Mouse (Mus musculus): ENCODE measurements at regions not wholly inside any gene's neighbourhood (a gene's known extent, or its start where the extent isn't known, plus 50 kb on each side); places are given as distances from the start of the nearest gene placed in this dataset.

DNA sequence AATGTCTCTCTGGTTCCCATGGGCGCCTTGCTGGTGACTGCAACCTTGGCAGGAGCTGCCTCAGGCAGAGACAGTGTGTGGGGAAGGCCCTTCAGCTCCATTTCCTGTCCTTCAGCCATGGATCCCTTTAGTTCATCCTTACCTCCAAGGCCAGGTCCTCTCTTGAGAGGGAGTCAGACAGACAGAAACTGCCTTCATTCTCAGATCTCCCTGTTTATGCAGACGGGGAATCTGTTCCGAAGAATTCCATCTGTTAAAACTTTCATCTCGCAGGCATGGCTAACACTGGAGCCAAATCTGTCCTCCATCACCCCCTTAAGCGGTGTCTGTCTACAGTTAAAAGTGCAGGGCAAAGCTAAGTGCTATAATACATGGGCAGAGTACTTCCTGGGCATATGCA lies 144.0 kb upstream of the Lnx1 start:
- H3K4me3 ChIP-seq (replicated peaks; ENCODE audit: extremely low read depth, low read depth, low read length): no peak overlapping the region
- no peaks in the 10 kb centered on the region for H3K4me1 ChIP-seq (ENCODE audit: control insufficient read depth, insufficient read depth, low read length)
- WGBS: 74% methylated on average over 5 of the region's 5 CpGs
- no peak for DNase-seq
- TF ChIP-seq CTCF (IDR thresholded peaks at IDR 0.05; ENCODE audit: insufficient read depth, low read length): no peak
- no peak for TF ChIP-seq POLR2A (IDR thresholded peaks at IDR 0.05; ENCODE audit: borderline replicate concordance, extremely low read depth, low read depth, low read length)

DNA sequence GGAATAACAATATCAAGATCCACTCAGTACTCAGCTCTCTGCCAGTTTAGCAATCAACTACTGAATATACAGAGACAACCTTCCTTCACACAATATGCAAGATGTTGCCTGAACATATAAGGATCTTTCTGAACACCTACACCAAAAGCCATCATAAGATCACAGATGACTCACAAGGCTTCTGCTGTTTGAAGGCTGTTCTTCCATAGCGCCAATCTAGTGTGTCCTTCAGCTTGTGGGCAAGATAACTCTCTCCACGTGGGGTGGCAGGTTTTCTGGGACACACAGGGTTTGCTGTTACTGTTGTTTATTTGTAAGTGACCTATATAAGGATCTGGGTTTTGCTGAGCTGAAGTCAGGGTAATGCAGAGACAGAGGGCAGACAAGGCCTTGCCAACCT lies 131.7 kb upstream of the Lnx1 start:
- TF ChIP-seq CTCF (IDR thresholded peaks at IDR 0.05; ENCODE audit: insufficient read depth, low read length) (no peak), POLR2A (IDR thresholded peaks at IDR 0.05; ENCODE audit: borderline replicate concordance, extremely low read depth, low read depth, low read length) (no peak)
- DNase-seq: no peak
- 86% methylated on average over 2 of the region's 2 CpGs for WGBS
- H3K4me1 ChIP-seq (ENCODE audit: control insufficient read depth, insufficient read depth, low read length): no peaks in the 10 kb centered on the region; the same call in 1 of the 2 replicates
- H3K4me3 ChIP-seq (replicated peaks; ENCODE audit: extremely low read depth, low read depth, low read length): no peak overlapping the region

DNA sequence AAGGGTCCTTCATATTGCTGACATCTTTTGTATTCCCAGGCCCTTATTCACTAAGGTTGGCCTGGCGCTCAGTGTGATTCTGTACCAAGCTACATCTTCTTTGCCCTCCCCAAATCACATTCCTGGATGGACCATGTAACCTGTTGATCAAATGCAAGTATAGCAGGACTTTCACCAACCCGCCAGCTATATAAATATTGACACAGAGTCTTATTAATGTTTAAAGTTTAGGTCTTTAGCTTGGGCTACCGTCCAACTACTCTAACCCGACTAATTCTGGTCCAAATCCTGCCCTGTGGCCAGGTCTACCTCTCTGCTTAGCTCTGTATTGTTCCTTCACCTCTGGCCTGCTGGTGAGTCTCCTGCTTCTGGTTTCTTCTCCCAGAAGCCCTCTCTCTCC lies 131.2 kb upstream of the Lnx1 start:
- DNase-seq: no peak
- WGBS: 55% methylated on average over 4 of the region's 4 CpGs
- TF ChIP-seq POLR2A (IDR thresholded peaks at IDR 0.05; ENCODE audit: borderline replicate concordance, extremely low read depth, low read depth, low read length) (no peak), CTCF (IDR thresholded peaks at IDR 0.05; ENCODE audit: insufficient read depth, low read length) (no peak)
- Histone ChIP-seq H3K4me1 (ENCODE audit: control insufficient read depth, insufficient read depth, low read length) (peaks cover 3% of the 10 kb centered on the region), H3K4me3 (replicated peaks; ENCODE audit: extremely low read depth, low read depth, low read length) (no peak overlapping the region)

DNA sequence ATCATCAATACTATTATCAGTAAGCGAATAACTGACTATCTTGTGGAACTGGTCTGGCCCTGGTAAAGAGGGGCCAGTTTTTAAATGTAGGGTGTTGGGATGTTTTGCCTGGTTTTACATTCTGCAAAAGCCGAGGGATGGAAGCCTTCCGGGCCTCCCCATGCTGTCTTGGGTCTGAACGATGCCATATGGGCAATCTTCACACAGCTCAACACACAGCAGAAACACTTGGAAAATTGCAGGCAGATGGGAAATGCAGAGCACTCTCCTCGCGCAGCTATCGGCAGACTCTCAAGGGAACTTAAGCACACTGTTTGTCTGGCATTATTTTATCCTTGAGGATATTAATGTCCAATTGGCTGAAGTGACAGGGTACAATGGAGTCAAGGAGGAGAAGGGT lies 129.3 kb upstream of the Lnx1 start:
- no peak for DNase-seq
- TF ChIP-seq CTCF (IDR thresholded peaks at IDR 0.05; ENCODE audit: insufficient read depth, low read length) (no peak), POLR2A (IDR thresholded peaks at IDR 0.05; ENCODE audit: borderline replicate concordance, extremely low read depth, low read depth, low read length) (no peak)
- no peak overlapping the region for H3K4me3 ChIP-seq (replicated peaks; ENCODE audit: extremely low read depth, low read depth, low read length)
- 94% methylated on average over 7 of the region's 7 CpGs for WGBS
- peaks cover 10% of the 10 kb centered on the region for H3K4me1 ChIP-seq (ENCODE audit: control insufficient read depth, insufficient read depth, low read length)

DNA sequence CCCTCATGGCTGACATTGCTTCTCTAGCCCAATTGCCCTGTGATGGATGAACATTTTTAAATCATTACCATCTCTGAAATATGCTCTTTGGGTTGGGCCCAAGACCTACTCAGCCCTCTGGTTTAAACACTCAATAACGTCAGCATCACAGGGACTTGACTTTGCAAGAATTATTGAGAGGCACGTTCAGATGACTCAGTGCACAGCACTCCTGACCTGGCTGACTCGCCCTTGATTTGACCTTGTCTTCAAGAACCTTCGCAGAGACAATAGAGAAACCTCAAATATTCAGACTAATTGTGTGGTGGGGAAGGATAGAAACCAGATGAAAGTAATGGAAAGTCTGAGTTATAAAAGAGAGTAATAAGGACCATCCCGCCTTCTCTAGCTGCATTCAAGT lies 127.9 kb upstream of the Lnx1 start:
- WGBS: 73% methylated on average over 5 of the region's 5 CpGs
- TF ChIP-seq POLR2A (IDR thresholded peaks at IDR 0.05; ENCODE audit: borderline replicate concordance, extremely low read depth, low read depth, low read length) (no peak), CTCF (IDR thresholded peaks at IDR 0.05; ENCODE audit: insufficient read depth, low read length) (no peak)
- no peak for DNase-seq

DNA sequence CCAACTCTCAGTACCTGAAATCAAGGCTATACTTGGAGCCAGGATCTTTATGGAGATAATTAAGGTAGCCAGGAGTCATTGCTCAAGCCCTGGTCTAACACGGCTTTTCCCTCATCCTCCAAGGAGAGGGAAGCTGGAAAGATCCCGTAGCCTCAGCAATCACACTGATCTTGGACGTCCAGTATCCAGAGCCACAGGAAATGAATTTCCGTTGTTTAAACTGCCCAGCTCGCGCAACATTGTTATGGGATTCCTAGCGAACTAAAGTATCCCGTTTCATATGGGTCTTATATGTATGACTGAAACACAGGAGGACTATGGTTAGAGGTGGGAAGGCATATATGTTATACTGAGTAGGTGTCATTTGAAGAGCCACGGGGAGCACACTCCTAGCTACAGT lies 126.3 kb upstream of the Lnx1 start:
- H3K4me1 ChIP-seq (ENCODE audit: control insufficient read depth, insufficient read depth, low read length): peaks cover 10% of the 10 kb centered on the region
- no peak for DNase-seq
- WGBS: 58% methylated on average over 9 of the region's 9 CpGs
- H3K4me3 ChIP-seq (replicated peaks; ENCODE audit: extremely low read depth, low read depth, low read length): no peak overlapping the region
- TF ChIP-seq POLR2A (IDR thresholded peaks at IDR 0.05; ENCODE audit: borderline replicate concordance, extremely low read depth, low read depth, low read length) (no peak), CTCF (IDR thresholded peaks at IDR 0.05; ENCODE audit: insufficient read depth, low read length) (no peak)

More for the DNA sequence above, 127.9 kb upstream of the Lnx1 start:
- Histone ChIP-seq H3K4me1 (ENCODE audit: control insufficient read depth, insufficient read depth, low read length) (peaks cover 10% of the 10 kb centered on the region), H3K4me3 (replicated peaks; ENCODE audit: extremely low read depth, low read depth, low read length) (no peak overlapping the region)

DNA sequence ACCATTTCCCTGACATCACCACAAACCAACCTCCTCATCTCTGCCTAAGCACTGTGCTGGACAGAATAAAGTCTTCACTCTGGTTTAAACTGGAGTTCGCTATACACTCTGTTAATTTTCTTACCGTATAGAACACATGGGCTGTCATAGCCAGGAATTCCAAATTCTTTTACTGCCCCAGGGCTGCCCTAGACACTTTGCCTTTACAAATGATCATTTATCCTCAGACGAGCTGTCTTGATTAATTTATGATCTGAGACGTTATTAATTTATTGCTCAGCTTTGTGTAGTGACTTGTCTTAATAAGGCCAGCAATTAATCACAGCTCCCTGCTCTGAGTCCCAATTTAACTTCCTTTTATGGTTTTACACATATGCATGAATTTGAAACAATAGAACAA lies 125.2 kb upstream of the Lnx1 start:
- TF ChIP-seq POLR2A (IDR thresholded peaks at IDR 0.05; ENCODE audit: borderline replicate concordance, extremely low read depth, low read depth, low read length) (no peak), CTCF (IDR thresholded peaks at IDR 0.05; ENCODE audit: insufficient read depth, low read length) (no peak)
- DNase-seq: no peak
- peaks cover 10% of the 10 kb centered on the region for H3K4me1 ChIP-seq (ENCODE audit: control insufficient read depth, insufficient read depth, low read length)
- WGBS: 65% methylated on average over 4 of the region's 4 CpGs
- H3K4me3 ChIP-seq (replicated peaks; ENCODE audit: extremely low read depth, low read depth, low read length): no peak overlapping the region

DNA sequence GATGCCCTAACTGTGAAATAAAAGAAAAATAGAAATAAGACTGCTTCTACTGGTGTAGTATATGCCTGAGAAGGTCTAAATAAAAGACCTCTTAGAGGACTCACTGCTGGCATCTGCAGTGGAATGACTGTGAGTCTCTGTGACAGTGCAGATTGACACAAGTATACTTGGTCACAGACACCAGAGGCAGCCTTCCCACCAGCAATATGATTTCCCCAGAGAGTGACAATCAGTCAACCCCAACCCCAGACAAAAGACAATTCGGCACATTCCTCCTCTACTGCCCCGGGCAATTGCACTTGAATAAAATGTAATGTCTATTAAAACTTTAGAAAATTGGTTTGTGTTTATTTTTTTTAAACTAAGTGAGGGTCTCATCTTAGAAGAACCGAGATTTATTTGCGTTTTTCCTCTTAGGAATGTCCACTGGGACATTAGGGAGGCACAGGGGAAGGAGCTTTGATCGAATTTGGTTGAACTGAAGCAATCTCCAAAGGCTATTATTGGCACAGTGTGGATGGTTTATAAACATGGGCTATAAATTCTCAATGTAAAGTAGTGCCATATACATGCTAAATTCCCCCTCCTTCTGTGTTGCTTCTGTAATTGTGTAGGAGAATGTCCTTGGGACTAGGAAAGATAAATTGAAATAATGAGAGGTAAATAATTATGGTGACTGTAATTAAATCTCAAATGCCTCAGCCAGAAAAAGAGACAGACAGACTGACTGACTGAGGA lies 123.0 kb upstream of the Lnx1 start:
- 71% methylated on average over 5 of the region's 5 CpGs for WGBS
- DNase-seq: no peak

DNA sequence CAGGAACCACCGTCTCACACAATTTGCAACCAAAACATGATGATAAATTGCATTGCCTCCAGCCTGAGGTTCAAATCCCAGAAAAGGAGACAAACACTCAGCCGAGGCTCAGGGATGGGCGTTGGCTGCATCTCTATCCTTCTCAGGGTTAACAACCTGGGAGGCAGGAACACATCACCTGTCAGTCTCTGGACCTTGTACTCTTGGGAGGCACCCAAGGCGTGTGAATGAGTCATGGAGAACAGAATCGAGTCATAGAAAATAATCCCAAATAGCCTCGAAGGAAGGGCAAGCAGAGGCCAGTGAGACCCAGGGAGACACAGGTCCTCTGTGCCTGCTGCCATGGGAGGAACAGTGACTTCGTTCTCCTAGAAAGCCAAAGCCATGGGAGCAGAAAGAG lies 121.0 kb upstream of the Lnx1 start:
- WGBS: 74% methylated on average over 7 of the region's 7 CpGs
- Histone ChIP-seq H3K4me3 (replicated peaks; ENCODE audit: extremely low read depth, low read depth, low read length) (no peak overlapping the region), H3K4me1 (ENCODE audit: control insufficient read depth, insufficient read depth, low read length) (peaks cover 5% of the 10 kb centered on the region)
- TF ChIP-seq POLR2A (IDR thresholded peaks at IDR 0.05; ENCODE audit: borderline replicate concordance, extremely low read depth, low read depth, low read length): no peak
- no peak for TF ChIP-seq CTCF (IDR thresholded peaks at IDR 0.05; ENCODE audit: insufficient read depth, low read length)
- no peak for DNase-seq

More for the DNA sequence above, 123.0 kb upstream of the Lnx1 start:
- Histone ChIP-seq H3K4me1 (ENCODE audit: control insufficient read depth, insufficient read depth, low read length) (peaks cover 10% of the 10 kb centered on the region), H3K4me3 (replicated peaks; ENCODE audit: extremely low read depth, low read depth, low read length) (no peak overlapping the region)
- no peak for TF ChIP-seq POLR2A (IDR thresholded peaks at IDR 0.05; ENCODE audit: borderline replicate concordance, extremely low read depth, low read depth, low read length)
- TF ChIP-seq CTCF (IDR thresholded peaks at IDR 0.05; ENCODE audit: insufficient read depth, low read length): no peak

DNA sequence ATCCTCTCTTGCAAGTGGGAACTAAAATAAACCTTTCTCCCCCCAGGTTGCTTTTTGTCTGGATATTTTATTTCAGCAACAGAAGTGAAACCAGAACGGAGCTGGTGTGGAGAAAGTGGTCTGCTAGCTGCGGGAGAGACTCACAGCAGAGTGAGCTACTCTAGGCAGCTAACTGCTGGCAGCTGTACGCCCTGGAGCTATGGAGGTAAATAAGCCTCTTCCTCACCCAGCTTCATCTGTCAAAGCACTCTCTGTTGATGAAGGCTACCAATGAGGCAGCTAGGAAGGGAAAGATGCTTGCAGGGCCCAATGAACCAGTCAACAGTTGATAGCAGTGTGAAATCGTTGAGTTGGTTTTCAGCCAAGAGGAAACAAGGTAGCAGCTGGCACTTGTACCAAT lies 119.3 kb upstream of the Lnx1 start:
- TF ChIP-seq POLR2A (IDR thresholded peaks at IDR 0.05; ENCODE audit: borderline replicate concordance, extremely low read depth, low read depth, low read length): no peak
- TF ChIP-seq CTCF (IDR thresholded peaks at IDR 0.05; ENCODE audit: insufficient read depth, low read length): no peak
- H3K4me1 ChIP-seq (ENCODE audit: control insufficient read depth, insufficient read depth, low read length): peaks cover 2% of the 10 kb centered on the region
- no peak for DNase-seq

More for the DNA sequence above, 119.3 kb upstream of the Lnx1 start:
- H3K4me3 ChIP-seq (replicated peaks; ENCODE audit: extremely low read depth, low read depth, low read length): no peak overlapping the region
- WGBS: 49% methylated on average over 4 of the region's 4 CpGs
